Mouse (Mus musculus) liver, embryonic 13.5 days (tissue): Measurements from ENCODE around the gene Cux2. TPM values are rescaled to one million over a fixed set of nuclear protein-coding genes. Genes with fewer than 3 reads are reported as not detected.

Experiments
- ATAC-seq: fragments of 200-750 bp; cut with Nextera tagmentation; 2 replicates; pipeline ENCODE4 v1.8.0; 2017; ENCODE audit warnings: low read depth, mild to moderate bottlenecking, moderate number of reproducible peaks, moderate library complexity
- DNase-seq: peaks from one replicate; pipeline ENCODE4 v3.0.0; 2022
- H3K27ac ChIP-seq: fragments of 300-500 bp; sonication (generic); 2 replicates; pipeline ENCODE4 v1.5.1; 2015; ENCODE audit warnings: moderate library complexity, mild to moderate bottlenecking, inconsistent platforms
- H3K27me3 ChIP-seq: fragments of 300-500 bp; sonication (generic); 2 replicates; pipeline ENCODE4 v1.6.1; 2015; ENCODE audit warnings: mild to moderate bottlenecking, inconsistent platforms
- H3K36me3 ChIP-seq: fragments of 300-500 bp; sonication (generic); 2 replicates; pipeline ENCODE4 v1.6.1; 2015; ENCODE audit warnings: mild to moderate bottlenecking, inconsistent platforms
- H3K4me1 ChIP-seq: fragments of 300-500 bp; sonication (generic); replicated peaks from 2 replicates; pipeline ENCODE4 v1.6.1; 2015; ENCODE audit warnings: inconsistent platforms
- H3K4me2 ChIP-seq: fragments of 300-500 bp; sonication (generic); 2 replicates; pipeline ENCODE4 v1.6.1; 2015; ENCODE audit warnings: inconsistent platforms, mild to moderate bottlenecking, moderate library complexity
- H3K4me3 ChIP-seq: fragments of 300-500 bp; sonication (generic); replicated peaks from 2 replicates; pipeline ENCODE4 v1.5.1; 2015; ENCODE audit warnings: mild to moderate bottlenecking, inconsistent platforms
- H3K9ac ChIP-seq: fragments of 300-500 bp; sonication (generic); 2 replicates; pipeline ENCODE4 v1.6.1; 2015; ENCODE audit warnings: mild to moderate bottlenecking, inconsistent platforms
- H3K9me3 ChIP-seq: fragments of 300-500 bp; sonication (generic); replicated peaks from 2 replicates; pipeline ENCODE4 v1.6.1; 2016; ENCODE audit warnings: inconsistent platforms
- WGBS: fragments of 180-500 bp; shearing (Covaris S2); methylation state at CpG from one replicate; pipeline ENCODE4 v1.1.7; 2015; ENCODE audit not compliant: insufficient replicate concordance; 5-methylcytosine and 5-hydroxymethylcytosine counted together
- polyA plus RNA-seq: library from polyadenylated mRNA; unstranded; fragments of >200 nt; fragmentation: Nextera tagmentation; extraction: Ambion mirVana; gene quantifications from 2 replicates; pipeline ENCODE4 v1.2.1, GENCODE M21; 2015

Gene Cux2
- polyA plus RNA-seq, 1 experiment from 2014 or later: 0.59 TPM

DNA sequence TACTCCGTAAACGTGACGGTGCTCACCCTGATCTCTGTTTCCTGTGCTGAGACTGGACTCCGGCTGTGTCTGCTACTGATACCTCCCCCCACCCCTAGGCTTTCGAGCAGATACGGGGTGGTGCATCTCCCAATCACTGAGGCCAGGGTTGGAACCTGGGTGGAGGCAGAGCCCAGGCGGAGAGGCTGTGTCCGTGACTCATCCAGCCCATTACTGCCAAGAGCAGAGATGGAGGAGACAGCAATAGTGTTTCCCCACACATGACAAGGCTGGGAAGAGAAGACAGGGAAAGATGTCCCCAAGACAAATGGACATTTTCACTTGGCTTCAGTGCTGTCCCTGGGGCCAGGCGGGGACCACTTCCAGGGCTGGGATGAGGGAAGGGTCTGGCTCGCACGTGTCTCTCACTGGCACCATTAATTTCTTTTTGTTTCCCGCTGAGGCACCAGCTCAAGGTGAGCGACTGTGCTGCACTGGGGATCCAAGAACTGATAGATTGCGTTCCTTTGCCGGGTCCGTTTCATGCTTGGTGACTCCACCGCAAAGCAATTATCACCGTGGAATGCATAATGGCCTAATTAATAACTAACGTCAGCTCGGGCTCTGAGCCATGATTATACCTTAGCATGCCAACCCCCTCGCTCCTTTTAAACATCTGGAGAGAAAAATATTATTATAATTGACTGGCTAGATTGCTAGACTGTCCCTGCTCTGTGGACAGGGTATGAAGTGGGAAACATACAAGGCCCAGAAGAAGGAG, 140.5 kb downstream of the Cux2 start:
- no peak overlapping the region for H3K27ac ChIP-seq

GRCm38 (mm10) chr5:121905671-121906070, 144.2 kb downstream of the Cux2 start:
- no peaks in the 10 kb centered on the region for H3K4me1 ChIP-seq
- 66% methylated on average over 17 of the region's 17 CpGs for WGBS
- H3K27me3 ChIP-seq: no peaks in the 10 kb centered on the region
- H3K4me3 ChIP-seq: no peak overlapping the region
- no peak overlapping the region for H3K4me2 ChIP-seq
- H3K9ac ChIP-seq: no peak overlapping the region
- H3K36me3 ChIP-seq: no peaks in the 10 kb centered on the region
- H3K27ac ChIP-seq: no peak overlapping the region
- no peak for ATAC-seq
- no peaks in the 10 kb centered on the region for H3K9me3 ChIP-seq
- DNase-seq: no peak

More for the DNA sequence above, 140.5 kb downstream of the Cux2 start:
- H3K4me2 ChIP-seq: no peak overlapping the region
- H3K4me3 ChIP-seq: no peak overlapping the region
- no peaks in the 10 kb centered on the region for H3K27me3 ChIP-seq
- no peak overlapping the region for H3K9ac ChIP-seq
- no peaks in the 10 kb centered on the region for H3K36me3 ChIP-seq
- ATAC-seq: no peak
- DNase-seq: no peak
- no peaks in the 10 kb centered on the region for H3K4me1 ChIP-seq
- 71% methylated on average over 21 of the region's 21 CpGs for WGBS
- H3K9me3 ChIP-seq: no peaks in the 10 kb centered on the region

- no peak for ATAC-seq
- WGBS: 76% methylated on average over 14 of the region's 14 CpGs
- Histone ChIP-seq H3K27me3 (no peaks in the 10 kb centered on the region), H3K4me1 (no peaks in the 10 kb centered on the region), H3K9ac (no peak overlapping the region), H3K4me2 (no peak overlapping the region), H3K9me3 (no peaks in the 10 kb centered on the region), H3K4me3 (no peak overlapping the region), H3K27ac (no peak overlapping the region), H3K36me3 (no peaks in the 10 kb centered on the region)
- no peak for DNase-seq
Measured at GRCm38 (mm10) chr5:121904799-121905198, 145.1 kb downstream of the Cux2 start.

DNA sequence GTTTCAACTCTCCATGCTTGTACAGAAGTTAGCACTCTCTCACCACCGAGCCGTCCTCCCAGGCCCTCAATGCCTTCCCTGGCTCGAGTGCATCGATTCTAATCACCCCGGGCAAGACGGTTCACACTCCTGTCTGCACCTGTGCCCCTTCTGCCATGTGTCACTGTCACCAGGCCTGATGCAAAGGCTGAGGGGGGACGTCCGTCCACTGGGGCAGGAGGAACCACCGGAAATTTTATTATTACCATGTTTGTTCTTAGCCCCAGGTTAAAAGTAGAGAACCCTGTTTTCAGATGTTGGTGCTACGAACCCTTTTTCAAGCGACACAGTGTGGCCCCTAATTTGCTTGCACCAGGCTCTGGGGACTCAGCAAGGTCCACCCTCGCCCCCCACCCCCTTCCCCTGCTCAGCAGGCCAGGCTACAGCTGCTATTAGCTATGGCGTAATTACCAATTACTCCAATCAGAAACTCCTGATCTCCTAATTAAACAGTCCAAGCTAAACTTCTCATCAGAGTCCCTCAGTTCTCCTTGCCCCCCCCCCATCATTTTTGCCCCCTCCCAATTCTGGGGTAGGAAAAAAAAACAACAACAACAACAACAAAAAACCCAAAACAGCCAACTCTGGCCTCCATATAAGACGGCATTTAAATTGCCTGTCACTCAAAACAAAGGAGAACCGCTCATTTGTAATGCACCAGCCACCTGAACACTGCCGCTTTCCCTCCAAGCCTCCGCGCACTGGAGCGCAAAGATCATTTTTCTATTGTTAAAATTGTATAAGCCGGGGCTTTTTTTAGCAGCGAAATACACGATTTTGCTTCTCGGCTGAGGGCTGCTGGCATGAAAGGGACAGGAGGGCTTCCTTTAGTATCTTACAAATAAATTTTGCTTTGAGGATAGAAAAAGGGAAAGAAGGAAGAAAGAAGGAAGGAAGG, 146.8 kb downstream of the Cux2 start:
- H3K9ac ChIP-seq: no peak overlapping the region
- WGBS: 68% methylated on average over 23 of the region's 23 CpGs
- H3K4me2 ChIP-seq: no peak overlapping the region
- H3K27me3 ChIP-seq: no peaks in the 10 kb centered on the region
- ATAC-seq (no peak), DNase-seq (no peak)
- no peaks in the 10 kb centered on the region for H3K36me3 ChIP-seq
- H3K9me3 ChIP-seq: no peaks in the 10 kb centered on the region
- H3K27ac ChIP-seq: no peak overlapping the region
- H3K4me3 ChIP-seq: no peak overlapping the region
- H3K4me1 ChIP-seq: no peaks in the 10 kb centered on the region

DNA sequence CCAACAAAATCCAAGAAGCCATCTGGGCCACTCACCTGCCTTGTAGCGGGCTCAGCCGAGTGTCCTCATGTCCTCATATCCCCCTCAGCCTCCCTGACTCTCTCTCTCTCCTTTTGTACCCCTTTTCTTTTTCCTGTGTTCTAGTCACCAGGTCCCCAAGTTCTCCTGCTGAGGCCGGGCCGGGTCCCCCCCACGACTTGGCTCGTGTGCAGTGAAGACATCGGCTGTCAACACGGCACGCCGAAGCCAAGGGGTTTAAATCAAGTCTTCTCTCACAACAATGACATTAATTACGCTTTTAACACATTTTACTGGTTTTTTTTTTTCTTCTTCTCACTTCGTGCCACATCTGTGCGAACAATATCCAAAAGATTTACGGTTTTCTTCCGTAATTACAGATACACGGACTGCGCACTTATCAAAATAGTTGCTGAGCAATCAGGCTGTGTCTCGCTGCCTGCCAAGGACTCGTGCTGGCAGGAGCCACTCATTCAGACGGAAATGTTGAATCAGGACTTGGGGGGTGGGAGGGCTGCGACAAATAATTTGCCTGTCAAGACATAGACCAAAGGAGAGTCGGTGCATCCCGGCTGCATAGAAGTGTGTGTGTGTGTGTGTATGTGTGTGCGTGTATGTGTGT, 154.7 kb downstream of the Cux2 start:
- Histone ChIP-seq H3K36me3 (no peaks in the 10 kb centered on the region), H3K4me2 (no peak overlapping the region), H3K27me3 (no peaks in the 10 kb centered on the region), H3K9me3 (no peaks in the 10 kb centered on the region), H3K9ac (no peak overlapping the region), H3K27ac (no peak overlapping the region), H3K4me3 (no peak overlapping the region), H3K4me1 (no peaks in the 10 kb centered on the region)
- ATAC-seq (no peak), DNase-seq (no peak)
- WGBS: 67% methylated on average over 24 of the region's 24 CpGs

- Histone ChIP-seq H3K9ac (no peak overlapping the region), H3K36me3 (no peaks in the 10 kb centered on the region), H3K4me3 (no peak overlapping the region), H3K27me3 (no peaks in the 10 kb centered on the region), H3K9me3 (no peaks in the 10 kb centered on the region), H3K4me2 (no peak overlapping the region), H3K4me1 (no peaks in the 10 kb centered on the region), H3K27ac (no peak overlapping the region)
- DNase-seq (no peak), ATAC-seq (no peak)
- 59% methylated on average over 10 of the region's 10 CpGs for WGBS
Measured at GRCm38 (mm10) chr5:121894647-121895046, 155.3 kb downstream of the Cux2 start.

DNA sequence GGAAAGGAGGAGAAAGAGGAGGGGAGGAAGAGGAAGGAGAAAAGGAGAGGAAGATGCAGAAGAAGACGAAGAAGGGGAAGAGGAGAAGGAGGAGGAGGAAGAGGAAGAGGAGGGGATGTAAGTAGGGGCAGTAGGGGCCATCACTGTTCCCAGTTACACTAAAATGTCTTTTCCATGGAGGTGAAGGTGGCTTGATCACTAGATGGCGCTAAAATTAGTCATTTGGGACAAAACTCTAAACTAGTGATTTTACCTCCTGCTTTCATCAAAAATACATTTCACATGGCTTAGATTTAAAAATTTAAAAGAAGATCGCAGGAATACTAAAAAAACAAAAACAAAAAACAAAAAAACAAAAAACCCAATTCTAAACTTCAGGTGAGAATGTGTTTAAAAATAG, 156.3 kb downstream of the Cux2 start:
- 10% methylated on average over 3 of the region's 3 CpGs for WGBS

GRCm38 (mm10) chr5:121892281-121892680, 157.6 kb downstream of the Cux2 start:
- no peak overlapping the region for H3K4me3 ChIP-seq
- H3K9ac ChIP-seq: no peak overlapping the region
- no peak overlapping the region for H3K4me2 ChIP-seq
- WGBS: 73% methylated on average over 14 of the region's 14 CpGs
- no peak for DNase-seq
- H3K4me1 ChIP-seq: no peaks in the 10 kb centered on the region
- no peaks in the 10 kb centered on the region for H3K27me3 ChIP-seq
- no peaks in the 10 kb centered on the region for H3K36me3 ChIP-seq
- no peak for ATAC-seq
- 0 out of 2 replicates have a peak, but pooled peaks cover 5% of the 10 kb centered on the region for H3K9me3 ChIP-seq
- no peak overlapping the region for H3K27ac ChIP-seq

More for the DNA sequence above, 156.3 kb downstream of the Cux2 start:
- Histone ChIP-seq H3K27me3 (no peaks in the 10 kb centered on the region), H3K4me3 (no peak overlapping the region), H3K9me3 (no peaks in the 10 kb centered on the region), H3K27ac (no peak overlapping the region), H3K4me2 (no peak overlapping the region), H3K36me3 (no peaks in the 10 kb centered on the region), H3K4me1 (no peaks in the 10 kb centered on the region), H3K9ac (no peak overlapping the region)
- DNase-seq (no peak), ATAC-seq (no peak)

GRCm38 (mm10) chr5:121890925-121891324, 159.0 kb downstream of the Cux2 start:
- 68% methylated on average over 7 of the region's 7 CpGs for WGBS
- DNase-seq: no peak
- H3K9ac ChIP-seq: no peak overlapping the region
- H3K27me3 ChIP-seq: no peaks in the 10 kb centered on the region
- no peaks in the 10 kb centered on the region for H3K4me1 ChIP-seq
- no peak overlapping the region for H3K27ac ChIP-seq
- ATAC-seq: no peak
- no peaks in the 10 kb centered on the region for H3K36me3 ChIP-seq
- no peak overlapping the region for H3K4me2 ChIP-seq
- H3K9me3 ChIP-seq: 0 out of 2 replicates have a peak, but pooled peaks cover 5% of the 10 kb centered on the region
- no peak overlapping the region for H3K4me3 ChIP-seq

- Histone ChIP-seq H3K36me3 (no peaks in the 10 kb centered on the region), H3K27me3 (no peaks in the 10 kb centered on the region), H3K4me3 (no peak overlapping the region), H3K4me2 (no peak overlapping the region), H3K4me1 (no peaks in the 10 kb centered on the region), H3K27ac (no peak overlapping the region), H3K9ac (no peak overlapping the region), H3K9me3 (0 out of 2 replicates have a peak, but pooled peaks cover 5% of the 10 kb centered on the region)
- no peak for DNase-seq
- ATAC-seq: no peak
- 60% methylated on average over 9 of the region's 9 CpGs for WGBS
Measured at GRCm38 (mm10) chr5:121889819-121890362, 160.0 kb downstream of the Cux2 start.

DNA sequence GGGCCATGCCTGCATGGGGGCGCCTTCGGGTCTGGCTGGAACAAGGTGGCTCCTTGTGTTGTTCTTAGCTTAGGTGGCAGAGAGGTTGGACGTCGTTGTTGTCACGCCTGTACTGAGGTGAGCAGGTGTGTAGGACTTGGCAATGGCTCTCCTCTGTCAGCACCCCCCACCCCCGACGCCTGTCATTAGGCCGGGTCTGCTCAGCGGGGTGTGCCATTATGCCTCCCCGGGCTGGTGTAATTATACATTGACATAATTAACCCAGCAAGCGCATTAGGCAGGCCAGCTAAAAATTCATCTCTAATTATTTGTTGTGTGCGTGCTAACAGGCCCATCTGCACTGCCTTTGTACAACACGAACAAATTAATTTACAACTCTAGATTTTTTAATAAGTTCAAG, 160.5 kb downstream of the Cux2 start:
- no peaks in the 10 kb centered on the region for H3K4me1 ChIP-seq
- H3K9ac ChIP-seq: no peak overlapping the region
- 0 out of 2 replicates have a peak, but pooled peaks cover 5% of the 10 kb centered on the region for H3K9me3 ChIP-seq
- WGBS: 67% methylated on average over 13 of the region's 13 CpGs
- H3K27me3 ChIP-seq: no peaks in the 10 kb centered on the region
- no peaks in the 10 kb centered on the region for H3K36me3 ChIP-seq
- ATAC-seq (no peak), DNase-seq (no peak)
- no peak overlapping the region for H3K27ac ChIP-seq
- H3K4me3 ChIP-seq: no peak overlapping the region
- H3K4me2 ChIP-seq: no peak overlapping the region
